Mouse (Mus musculus): ENCODE measurements around the gene Ptpn11. TPM values are rescaled to one million over a fixed set of nuclear protein-coding genes. Genes with fewer than 3 reads are reported as not detected.

Ptpn11 gene
- polyA plus RNA-seq, 1 experiment = 75.8 TPM

- Histone ChIP-seq H3K36me3 (ENCODE audit: control insufficient read depth, insufficient read depth) (peaks cover 45% of the 10 kb centered on the region), H3ac (ENCODE audit: control insufficient read depth, insufficient read length, low read depth) (peak within 1 kb of the TSS; percentile 99), H3K4me3 (ENCODE audit: insufficient read depth, poor library complexity, severe bottlenecking) (peak within 1 kb of the TSS; percentile 90), H3K79me2 (ENCODE audit: control insufficient read depth, insufficient read depth) (peaks cover 51% of the 10 kb centered on the region), H3K27me3 (ENCODE audit: control insufficient read depth, insufficient read depth, insufficient read length) (no peaks in the 10 kb centered on the region), H3K79me3 (ENCODE audit: low read depth) (peaks cover 42% of the 10 kb centered on the region)
- TF ChIP-seq MAX (IDR thresholded peaks at IDR 0.05) = no peak
- TF ChIP-seq CEBPB (IDR thresholded peaks at IDR 0.05; ENCODE audit: low read depth) = no peak
- TF ChIP-seq MYOD1 (IDR thresholded peaks at IDR 0.05; ENCODE audit: control insufficient read depth, insufficient read length, low read depth) = no peak
- no peak for TF ChIP-seq CTCF (IDR thresholded peaks at IDR 0.05; ENCODE audit: control insufficient read depth, insufficient read depth, insufficient read length)
- TF ChIP-seq MYOG (IDR thresholded peaks at IDR 0.05; ENCODE audit: control insufficient read depth, extremely low read depth, insufficient read length) = no peak
- TF ChIP-seq USF1 (IDR thresholded peaks at IDR 0.05; ENCODE audit: low read depth) = no peak
- TF ChIP-seq FOSL1 (IDR thresholded peaks at IDR 0.05; ENCODE audit: insufficient read depth, low read length, poor library complexity, severe bottlenecking) = no peak
Measured at GRCm38 (mm10) chr5:121204132-121205089, 13.2 kb upstream of the Ptpn11 start, which contains the start of gene Rpl6. Rpl6 (plus strand) TSS chr5:121204481.

DNA sequence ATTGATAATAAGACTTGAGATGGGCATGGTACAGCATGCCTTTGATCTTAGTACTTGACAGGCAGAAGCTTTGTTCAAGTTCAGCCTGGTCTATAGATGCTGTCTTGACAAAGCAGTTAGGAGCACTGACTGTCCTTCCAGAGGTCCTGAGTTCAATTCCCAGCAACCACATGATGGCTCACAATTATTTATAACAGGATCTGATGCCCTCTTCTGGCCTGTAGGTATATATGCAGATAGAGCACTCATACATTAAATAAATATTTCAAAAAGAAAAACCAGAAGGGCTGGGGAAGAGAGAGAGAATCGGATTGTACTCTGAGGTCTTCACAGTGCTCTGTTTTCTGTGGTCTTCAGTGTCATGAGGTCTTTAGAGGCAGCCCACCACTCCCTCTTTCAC, 11.3 kb upstream of the Ptpn11 start:
- no peak for TF ChIP-seq CEBPB (IDR thresholded peaks at IDR 0.05; ENCODE audit: low read depth)
- no peak for TF ChIP-seq USF1 (IDR thresholded peaks at IDR 0.05; ENCODE audit: low read depth)
- TF ChIP-seq MYOG (IDR thresholded peaks at IDR 0.05; ENCODE audit: control insufficient read depth, extremely low read depth, insufficient read length) = no peak
- no peak for TF ChIP-seq FOSL1 (IDR thresholded peaks at IDR 0.05; ENCODE audit: insufficient read depth, low read length, poor library complexity, severe bottlenecking)
- TF ChIP-seq MYOD1 (IDR thresholded peaks at IDR 0.05; ENCODE audit: control insufficient read depth, insufficient read length, low read depth) = no peak
- no peak for TF ChIP-seq CTCF (IDR thresholded peaks at IDR 0.05; ENCODE audit: control insufficient read depth, insufficient read depth, insufficient read length)
- no peak for TF ChIP-seq MAX (IDR thresholded peaks at IDR 0.05)
- Histone ChIP-seq H3ac (ENCODE audit: control insufficient read depth, insufficient read length, low read depth) (no peak overlapping the region), H3K79me3 (ENCODE audit: low read depth) (peaks cover 29% of the 10 kb centered on the region), H3K4me3 (ENCODE audit: insufficient read depth, poor library complexity, severe bottlenecking) (no peak overlapping the region), H3K79me2 (ENCODE audit: control insufficient read depth, insufficient read depth) (peaks cover 31% of the 10 kb centered on the region), H3K27me3 (ENCODE audit: control insufficient read depth, insufficient read depth, insufficient read length) (peaks cover 3% of the 10 kb centered on the region), H3K36me3 (ENCODE audit: control insufficient read depth, insufficient read depth) (peaks cover 26% of the 10 kb centered on the region)

DNA sequence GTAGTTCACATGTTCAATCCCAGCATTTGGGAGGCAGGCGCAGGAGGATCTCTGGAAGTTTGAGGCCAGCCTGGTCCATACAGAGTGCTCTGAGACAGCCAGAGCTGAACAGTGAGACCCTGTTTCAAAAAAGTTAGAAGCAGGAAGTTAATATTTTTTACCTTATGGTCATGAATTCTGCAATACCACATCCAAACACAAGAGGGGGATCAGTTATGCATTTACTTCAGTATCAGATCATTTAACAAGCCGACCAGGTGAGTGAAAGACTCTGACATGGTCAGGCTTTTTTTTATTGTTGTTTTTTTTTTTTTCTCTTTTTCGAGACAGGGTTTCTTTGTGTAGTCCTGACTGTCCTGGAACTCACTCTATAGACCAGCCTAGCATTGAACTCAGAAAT, 10.5 kb upstream of the Ptpn11 start:
- Histone ChIP-seq H3K79me3 (ENCODE audit: low read depth) (peaks cover 22% of the 10 kb centered on the region), H3K4me3 (ENCODE audit: insufficient read depth, poor library complexity, severe bottlenecking) (no peak overlapping the region), H3K79me2 (ENCODE audit: control insufficient read depth, insufficient read depth) (peaks cover 24% of the 10 kb centered on the region), H3ac (ENCODE audit: control insufficient read depth, insufficient read length, low read depth) (no peak overlapping the region), H3K27me3 (ENCODE audit: control insufficient read depth, insufficient read depth, insufficient read length) (peaks cover 3% of the 10 kb centered on the region), H3K36me3 (ENCODE audit: control insufficient read depth, insufficient read depth) (peaks cover 19% of the 10 kb centered on the region)
- TF ChIP-seq CTCF (IDR thresholded peaks at IDR 0.05; ENCODE audit: control insufficient read depth, insufficient read depth, insufficient read length) = no peak
- no peak for TF ChIP-seq CEBPB (IDR thresholded peaks at IDR 0.05; ENCODE audit: low read depth)
- TF ChIP-seq MYOD1 (IDR thresholded peaks at IDR 0.05; ENCODE audit: control insufficient read depth, insufficient read length, low read depth) = no peak
- TF ChIP-seq MAX (IDR thresholded peaks at IDR 0.05) = no peak
- TF ChIP-seq USF1 (IDR thresholded peaks at IDR 0.05; ENCODE audit: low read depth) = no peak
- no peak for TF ChIP-seq MYOG (IDR thresholded peaks at IDR 0.05; ENCODE audit: control insufficient read depth, extremely low read depth, insufficient read length)
- no peak for TF ChIP-seq FOSL1 (IDR thresholded peaks at IDR 0.05; ENCODE audit: insufficient read depth, low read length, poor library complexity, severe bottlenecking)

DNA sequence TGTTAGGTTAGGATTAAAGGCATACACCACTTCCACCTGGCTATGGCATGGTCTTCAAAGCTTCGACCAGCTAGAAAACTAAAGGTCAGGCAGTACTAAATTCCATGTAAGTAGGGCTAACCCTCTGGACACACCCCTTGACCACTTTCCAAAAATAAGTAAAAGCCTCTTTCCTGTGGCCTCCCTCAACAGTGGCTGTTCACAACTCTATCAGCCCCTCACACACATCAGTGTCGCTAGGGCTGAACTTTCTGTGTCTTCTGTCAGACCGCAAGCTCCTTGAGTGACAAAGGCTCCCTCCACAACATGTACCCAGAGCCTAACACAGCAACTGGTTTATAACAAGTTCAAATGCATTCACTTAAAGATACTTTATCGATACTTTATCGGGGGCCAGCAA, 7.2 kb upstream of the Ptpn11 start:
- no peak overlapping the region for H3ac ChIP-seq (ENCODE audit: control insufficient read depth, insufficient read length, low read depth)
- H3K36me3 ChIP-seq (ENCODE audit: control insufficient read depth, insufficient read depth) = no peaks in the 10 kb centered on the region
- TF ChIP-seq FOSL1 (IDR thresholded peaks at IDR 0.05; ENCODE audit: insufficient read depth, low read length, poor library complexity, severe bottlenecking) = no peak
- TF ChIP-seq USF1 (IDR thresholded peaks at IDR 0.05; ENCODE audit: low read depth) = no peak
- TF ChIP-seq MAX (IDR thresholded peaks at IDR 0.05) = no peak
- TF ChIP-seq MYOG (IDR thresholded peaks at IDR 0.05; ENCODE audit: control insufficient read depth, extremely low read depth, insufficient read length) = no peak
- TF ChIP-seq CTCF (IDR thresholded peaks at IDR 0.05; ENCODE audit: control insufficient read depth, insufficient read depth, insufficient read length) = no peak
- no peak for TF ChIP-seq MYOD1 (IDR thresholded peaks at IDR 0.05; ENCODE audit: control insufficient read depth, insufficient read length, low read depth)
- TF ChIP-seq CEBPB (IDR thresholded peaks at IDR 0.05; ENCODE audit: low read depth) = no peak
- no peaks in the 10 kb centered on the region for H3K79me2 ChIP-seq (ENCODE audit: control insufficient read depth, insufficient read depth)
- no peaks in the 10 kb centered on the region for H3K79me3 ChIP-seq (ENCODE audit: low read depth)
- peaks cover 3% of the 10 kb centered on the region for H3K27me3 ChIP-seq (ENCODE audit: control insufficient read depth, insufficient read depth, insufficient read length)
- H3K4me3 ChIP-seq (ENCODE audit: insufficient read depth, poor library complexity, severe bottlenecking) = no peak overlapping the region

DNA sequence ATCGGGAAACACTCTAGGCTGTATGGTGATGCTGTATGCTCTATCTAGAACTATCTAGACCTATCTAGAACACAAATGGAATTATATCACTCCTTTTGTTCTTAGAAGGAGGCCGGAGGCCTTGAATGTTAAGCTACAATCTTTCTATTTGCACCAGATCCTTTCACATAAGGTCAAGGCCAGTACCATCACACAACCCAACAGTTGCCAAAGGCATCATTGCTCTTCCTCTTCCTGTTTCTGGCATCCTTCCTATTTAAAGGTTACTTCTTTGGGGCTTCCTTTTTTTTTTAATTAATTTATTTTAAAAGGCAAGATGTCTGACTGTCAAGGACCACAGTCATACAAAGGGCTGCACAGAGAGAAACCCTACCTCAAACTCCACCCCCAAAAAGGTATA, 6.1 kb upstream of the Ptpn11 start:
- peaks cover 3% of the 10 kb centered on the region for H3K27me3 ChIP-seq (ENCODE audit: control insufficient read depth, insufficient read depth, insufficient read length)

More for the DNA sequence above, 6.1 kb upstream of the Ptpn11 start:
- Histone ChIP-seq H3K79me2 (ENCODE audit: control insufficient read depth, insufficient read depth) (no peaks in the 10 kb centered on the region), H3K4me3 (ENCODE audit: insufficient read depth, poor library complexity, severe bottlenecking) (no peak overlapping the region), H3ac (ENCODE audit: control insufficient read depth, insufficient read length, low read depth) (no peak overlapping the region), H3K36me3 (ENCODE audit: control insufficient read depth, insufficient read depth) (no peaks in the 10 kb centered on the region), H3K79me3 (ENCODE audit: low read depth) (no peaks in the 10 kb centered on the region)
- TF ChIP-seq CTCF (IDR thresholded peaks at IDR 0.05; ENCODE audit: control insufficient read depth, insufficient read depth, insufficient read length) = no peak
- no peak for TF ChIP-seq USF1 (IDR thresholded peaks at IDR 0.05; ENCODE audit: low read depth)
- TF ChIP-seq MAX (IDR thresholded peaks at IDR 0.05) = no peak
- no peak for TF ChIP-seq MYOD1 (IDR thresholded peaks at IDR 0.05; ENCODE audit: control insufficient read depth, insufficient read length, low read depth)
- no peak for TF ChIP-seq MYOG (IDR thresholded peaks at IDR 0.05; ENCODE audit: control insufficient read depth, extremely low read depth, insufficient read length)
- TF ChIP-seq FOSL1 (IDR thresholded peaks at IDR 0.05; ENCODE audit: insufficient read depth, low read length, poor library complexity, severe bottlenecking) = no peak
- TF ChIP-seq CEBPB (IDR thresholded peaks at IDR 0.05; ENCODE audit: low read depth) = no peak
